Mouse (Mus musculus): ENCODE data around the gene Pdlim5. TPM values are rescaled to one million over a fixed set of nuclear protein-coding genes. Genes with fewer than 3 reads are reported as not detected.

Gene Pdlim5
- polyA plus RNA-seq, 1 experiment from 2014 or later, result 9.4 TPM

Other genes with a start within 250 kb of the Pdlim5 start
- 0.09 TPM in 1 of 2 replicates, not detected in the other for gene Bmpr1b, start 226.3 kb downstream of the Pdlim5 start, polyA plus RNA-seq (2015; fragmentation: Nextera tagmentation; extraction: Ambion mirVana)
- 0.13 and 0.20 TPM in 2 replicates for gene Gbp5, start 98.3 kb upstream of the Pdlim5 start, polyA plus RNA-seq (2015; fragmentation: Nextera tagmentation; extraction: Ambion mirVana)
- 7.1 and 7.8 TPM in 2 replicates for gene Gbp7, start 134.6 kb upstream of the Pdlim5 start, polyA plus RNA-seq (2015; fragmentation: Nextera tagmentation; extraction: Ambion mirVana)
- gene Gbp3, start 164.3 kb upstream of the Pdlim5 start, polyA plus RNA-seq (2015; fragmentation: Nextera tagmentation; extraction: Ambion mirVana), result 3.6 and 4.0 TPM in 2 replicates
- gene Gbp2b, start 199.2 kb upstream of the Pdlim5 start, polyA plus RNA-seq (2015; fragmentation: Nextera tagmentation; extraction: Ambion mirVana), result 0.05 TPM in 1 of 2 replicates, not detected in the other
- 3.1 and 3.8 TPM in 2 replicates for gene Gbp2, start 224.9 kb upstream of the Pdlim5 start, polyA plus RNA-seq (2015; fragmentation: Nextera tagmentation; extraction: Ambion mirVana)

Measured in liver, postnatal 0 days (tissue).